Mouse (Mus musculus) MEL (cell line): ENCODE data around the gene Gli3. TPM values are rescaled to one million over a fixed set of nuclear protein-coding genes. Genes with fewer than 3 reads are reported as not detected.

ENCODE experiments used
- DNase-seq: peaks from one replicate; pipeline ENCODE4 v3.0.0; 2011; ENCODE audit warnings: low read depth, low spot score
- H3K27ac ChIP-seq: 2 replicates; pipeline ENCODE4 v1.5.1; 2012; ENCODE audit warnings: low read depth, mild to moderate bottlenecking, control low read depth, low read length, moderate library complexity; ENCODE audit not compliant: control insufficient read depth
- H3K27me3 ChIP-seq, 2 experiments: fragments of 150-350 bp in 1 of 2; sonication (generic) in 1 of 2; 2 replicates each; pipeline ENCODE4 v1.6.1; 2012; ENCODE audit warnings: low read length in 2 of 2, mild to moderate bottlenecking in 2 of 2, improper control_type of control experiment in 1 of 2, moderate library complexity in 1 of 2; ENCODE audit not compliant: insufficient read depth in 2 of 2, control insufficient read depth in 1 of 2
- H3K36me3 ChIP-seq, 2 experiments: 2 replicates each; pipeline ENCODE4 v1.6.1; 2012 to 2014; ENCODE audit warnings: low read length in 2 of 2, improper control_type of control experiment in 1 of 2, inconsistent platforms in 1 of 2, mild to moderate bottlenecking in 1 of 2; ENCODE audit not compliant: insufficient read depth in 2 of 2, control insufficient read depth in 1 of 2
- H3K4me1 ChIP-seq, 2 experiments: fragments of 150-350 bp in 1 of 2; sonication (generic) in 1 of 2; 2 replicates each; pipeline ENCODE4 v1.6.1; 2012; ENCODE audit warnings: low read length in 2 of 2, improper control_type of control experiment in 1 of 2, mild to moderate bottlenecking in 1 of 2; ENCODE audit not compliant: insufficient read depth in 2 of 2, control insufficient read depth in 1 of 2
- H3K4me3 ChIP-seq, 2 experiments: fragments of 150-350 bp in 1 of 2; sonication (generic) in 1 of 2; 2 replicates each; pipeline ENCODE4 v1.5.1; 2012; ENCODE audit warnings: low read depth in 2 of 2, low read length in 2 of 2, mild to moderate bottlenecking in 2 of 2, moderate library complexity in 2 of 2, control low read depth in 1 of 2, improper control_type of control experiment in 1 of 2; ENCODE audit not compliant: control insufficient read depth in 1 of 2, insufficient read depth in 1 of 2
- H3K79me2 ChIP-seq: 2 replicates; pipeline ENCODE4 v1.6.1; 2012; ENCODE audit warnings: mild to moderate bottlenecking, low read length, moderate library complexity; ENCODE audit not compliant: control insufficient read depth, poor library complexity, insufficient read depth
- H3K9ac ChIP-seq: 2 replicates; pipeline ENCODE4 v1.6.1; 2012; ENCODE audit warnings: low read depth, mild to moderate bottlenecking, control low read depth, low read length, moderate library complexity; ENCODE audit not compliant: control insufficient read depth, poor library complexity, severe bottlenecking
- H3K9me3 ChIP-seq: fragments of 150-350 bp; sonication (generic); replicated peaks from 2 replicates; pipeline ENCODE4 v1.6.1; 2012; ENCODE audit warnings: mild to moderate bottlenecking, low read length, improper control_type of control experiment, moderate library complexity; ENCODE audit not compliant: insufficient read depth
- CTCF ChIP-seq, 3 experiments: IDR thresholded peaks in 2 of 3; conservative IDR thresholded peaks in 1 of 3; 2 replicates each; pipeline ENCODE4 v1.5.1; 2011 to 2012; ENCODE audit warnings: low read length in 3 of 3, low read depth in 2 of 3, mild to moderate bottlenecking in 2 of 3, improper control_type of control experiment in 1 of 3, inconsistent platforms in 1 of 3, mixed read lengths in 1 of 3, moderate library complexity in 1 of 3; ENCODE audit not compliant: control insufficient read depth in 1 of 3, insufficient read depth in 1 of 3, poor library complexity in 1 of 3, severe bottlenecking in 1 of 3
- E2F4 ChIP-seq: IDR thresholded peaks from 2 replicates; pipeline ENCODE4 v1.6.1; 2011; ENCODE audit warnings: low read depth, low read length, improper control_type of control experiment, borderline replicate concordance
- GATA1 ChIP-seq: IDR thresholded peaks from 2 replicates; pipeline ENCODE4 v1.6.1; 2011; ENCODE audit warnings: low read depth, low read length, improper control_type of control experiment
- MAX ChIP-seq: IDR thresholded peaks from 2 replicates; pipeline ENCODE4 v1.6.1; 2011; ENCODE audit warnings: low read length, improper control_type of control experiment
- MAZ ChIP-seq: IDR thresholded peaks from 2 replicates; pipeline ENCODE4 v1.6.1; 2012; ENCODE audit warnings: low read depth, mild to moderate bottlenecking, inconsistent platforms, low read length, improper control_type of control experiment
- MXI1 ChIP-seq: IDR thresholded peaks from 2 replicates; pipeline ENCODE4 v1.6.1; 2011; ENCODE audit warnings: mild to moderate bottlenecking, low read depth, low read length, improper control_type of control experiment
- MYC ChIP-seq: IDR thresholded peaks from 2 replicates; pipeline ENCODE4 v1.6.1; 2011; ENCODE audit warnings: low read depth, mild to moderate bottlenecking, low read length, improper control_type of control experiment, moderate library complexity
- NRF1 ChIP-seq: IDR thresholded peaks from 2 replicates; pipeline ENCODE4 v1.6.1; 2014; ENCODE audit warnings: low read depth, mild to moderate bottlenecking, inconsistent platforms, low read length, improper control_type of control experiment, moderate library complexity; ENCODE audit not compliant: poor library complexity, insufficient read depth, severe bottlenecking
- POLR2AphosphoS2 ChIP-seq: IDR thresholded peaks from 2 replicates; pipeline ENCODE4 v1.6.1; 2011; ENCODE audit warnings: low read length, improper control_type of control experiment
- RAD21 ChIP-seq: IDR thresholded peaks from 2 replicates; pipeline ENCODE4 v1.6.1; 2011; ENCODE audit warnings: mild to moderate bottlenecking, low read depth, low read length, improper control_type of control experiment
- RCOR1 ChIP-seq: IDR thresholded peaks from 2 replicates; pipeline ENCODE4 v1.6.1; 2012; ENCODE audit warnings: low read depth, mild to moderate bottlenecking, inconsistent platforms, low read length, improper control_type of control experiment
- TAL1 ChIP-seq: IDR thresholded peaks from 2 replicates; pipeline ENCODE4 v1.6.1; 2012; ENCODE audit warnings: mild to moderate bottlenecking, inconsistent platforms, low read length, moderate library complexity, mixed read lengths
- TCF12 ChIP-seq: IDR thresholded peaks from 2 replicates; pipeline ENCODE4 v1.6.1; 2014; ENCODE audit warnings: low read depth, mild to moderate bottlenecking, inconsistent platforms, low read length, improper control_type of control experiment, moderate library complexity
- UBTF ChIP-seq: IDR thresholded peaks from 2 replicates; pipeline ENCODE4 v1.6.1; 2012; ENCODE audit warnings: low read depth, mild to moderate bottlenecking, inconsistent platforms, low read length, improper control_type of control experiment, moderate library complexity, borderline replicate concordance; ENCODE audit not compliant: insufficient read depth
- USF1 ChIP-seq: IDR thresholded peaks from 2 replicates; pipeline ENCODE4 v1.6.1; 2014; ENCODE audit warnings: low read depth, mild to moderate bottlenecking, inconsistent platforms, low read length, improper control_type of control experiment, moderate library complexity
- USF2 ChIP-seq, 2 experiments: IDR thresholded peaks; 2 replicates each; pipeline ENCODE4 v1.6.1; 2011 to 2012; ENCODE audit warnings: improper control_type of control experiment in 2 of 2, low read length in 2 of 2, borderline replicate concordance in 1 of 2, inconsistent platforms in 1 of 2, low read depth in 1 of 2, mild to moderate bottlenecking in 1 of 2; ENCODE audit not compliant: insufficient read depth in 1 of 2
- ZC3H11A ChIP-seq: IDR thresholded peaks from 2 replicates; pipeline ENCODE4 v1.6.1; 2012; ENCODE audit warnings: low read depth, mild to moderate bottlenecking, inconsistent platforms, low read length, improper control_type of control experiment
- ZNF384 ChIP-seq: IDR thresholded peaks from 2 replicates; pipeline ENCODE4 v1.6.1; 2012; ENCODE audit warnings: low read depth, mild to moderate bottlenecking, inconsistent platforms, low read length, improper control_type of control experiment
- polyA plus RNA-seq, 2 experiments: library from polyadenylated mRNA; stranded (reverse) in 1 of 2; unstranded in 1 of 2; fragments of >175 nt in 1 of 2; fragments of >200 nt in 1 of 2; gene quantifications; 2 replicates each; pipeline versions ENCODE4 v1.2.1 to v1.2.4; 2012; ENCODE audit warnings: low replicate concordance in 2 of 2, low read depth in 1 of 2; ENCODE audit not compliant: insufficient read length in 2 of 2, insufficient read depth in 1 of 2, missing spikeins in 1 of 2
- total RNA-seq: library from RNA; depleted of rRNA; stranded (reverse); fragments of 300-350 nt; gene quantifications from 2 replicates; pipeline ENCODE4 v1.2.3, GENCODE M21; 2012

Gene Gli3
- total and polyA plus RNA-seq, 3 experiments: not detected

DNA sequence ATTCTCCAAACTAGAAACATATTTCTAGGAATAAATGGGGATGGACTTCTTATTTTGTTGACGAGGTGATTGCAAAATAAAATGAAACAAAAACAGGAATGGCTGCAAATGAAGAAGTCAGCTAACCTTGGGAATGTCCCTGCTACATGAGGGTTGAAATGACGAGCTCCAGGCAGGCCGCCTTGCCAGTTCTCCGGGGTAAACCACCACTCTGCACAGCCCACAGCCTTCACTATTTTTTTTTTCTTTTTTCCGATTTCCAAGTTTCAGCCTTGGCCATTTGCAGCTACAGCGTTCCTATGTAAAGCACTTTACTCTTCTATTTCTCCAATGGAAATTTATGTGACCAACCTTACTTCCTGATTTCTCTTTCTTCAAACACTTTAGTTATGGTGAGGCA is 236.1 kb downstream of the Gli3 start:
- H3K4me1 ChIP-seq: no peaks in the 10 kb centered on the region
- H3K9me3 ChIP-seq: no peaks in the 10 kb centered on the region
- no peaks in the 10 kb centered on the region for H3K79me2 ChIP-seq
- H3K27ac ChIP-seq: no peak overlapping the region
- H3K36me3 ChIP-seq: no peaks in the 10 kb centered on the region
- TF ChIP-seq POLR2AphosphoS2: no peak
- no peak for TF ChIP-seq TAL1
- no peak for TF ChIP-seq MYC
- no peak for TF ChIP-seq USF2 (IDR thresholded peaks at IDR 0.05; ENCODE audit: borderline replicate concordance in 1 of 2, insufficient read depth in 1 of 2, low read depth in 1 of 2, low read length in 2 of 2)
- no peak for TF ChIP-seq MAX
- TF ChIP-seq TCF12: no peak
- TF ChIP-seq USF1: no peak
- TF ChIP-seq ZNF384: no peak
- TF ChIP-seq GATA1: no peak
- TF ChIP-seq MAZ: no peak
- TF ChIP-seq ZC3H11A: no peak
- no peak overlapping the region for H3K9ac ChIP-seq
- no peak for DNase-seq
- H3K27me3 ChIP-seq: no peaks in the 10 kb centered on the region
- H3K4me3 ChIP-seq: no peak overlapping the region

DNA sequence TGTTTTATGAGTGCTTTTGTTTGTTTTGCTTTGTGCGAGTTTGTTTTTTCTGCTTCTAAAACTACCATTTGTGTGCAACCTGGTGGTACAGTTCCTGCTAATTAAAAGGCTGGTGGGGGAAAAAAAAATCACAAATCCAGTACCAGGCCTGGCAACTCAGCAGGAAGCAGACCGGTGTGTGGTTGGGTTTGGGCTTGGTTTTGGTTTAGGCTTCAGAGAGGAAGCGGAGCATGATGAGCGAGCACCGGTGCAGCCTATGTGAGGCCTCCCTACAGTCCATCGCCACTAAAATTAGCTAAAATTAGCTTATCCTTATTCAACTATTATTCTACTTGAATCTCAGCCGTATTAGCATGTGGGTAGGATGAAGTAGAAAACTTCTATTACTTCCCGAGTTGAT is 241.6 kb downstream of the Gli3 start:
- Histone ChIP-seq H3K4me3 (no peak overlapping the region), H3K27me3 (no peaks in the 10 kb centered on the region), H3K9me3 (no peaks in the 10 kb centered on the region), H3K36me3 (no peaks in the 10 kb centered on the region), H3K27ac (no peak overlapping the region), H3K4me1 (no peaks in the 10 kb centered on the region), H3K79me2 (no peaks in the 10 kb centered on the region), H3K9ac (no peak overlapping the region)
- TF ChIP-seq E2F4 (no peak), NRF1 (no peak), GATA1 (no peak), RAD21 (no peak), UBTF (no peak), MAZ (no peak)
- no peak for DNase-seq

DNA sequence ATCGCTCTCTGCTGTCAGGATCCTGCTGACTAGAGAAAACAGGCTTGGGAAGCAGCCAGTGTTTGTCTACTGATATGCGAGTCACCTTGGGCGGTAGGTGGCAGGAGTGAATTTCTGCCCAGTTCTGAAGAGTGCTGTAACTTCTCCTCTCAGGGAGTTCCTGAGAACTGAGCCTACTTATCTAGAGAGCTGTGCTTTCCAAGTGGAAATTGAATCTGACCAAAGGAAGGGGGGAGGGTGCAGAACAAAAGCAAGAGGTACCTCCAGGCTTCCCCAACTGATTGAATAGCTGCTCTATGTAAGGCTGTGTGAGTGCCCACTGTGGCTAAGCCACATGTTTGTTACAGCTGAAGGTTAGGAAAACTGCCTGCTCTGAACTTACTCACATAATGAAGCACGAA is 244.4 kb downstream of the Gli3 start:
- TF ChIP-seq RCOR1 (no peak), CTCF (IDR thresholded peaks at IDR 0.05 in 2 of 3, conservative IDR thresholded peaks at IDR 0.05 in 1 of 3; ENCODE audit: control insufficient read depth in 1 of 3, insufficient read depth in 1 of 3, low read depth in 2 of 3, low read length in 3 of 3, poor library complexity in 1 of 3, severe bottlenecking in 1 of 3) (no peak), ZC3H11A (no peak), MXI1 (no peak)
- Histone ChIP-seq H3K4me1 (no peaks in the 10 kb centered on the region), H3K27me3 (no peaks in the 10 kb centered on the region), H3K4me3 (no peak overlapping the region), H3K36me3 (no peaks in the 10 kb centered on the region), H3K27ac (no peak overlapping the region), H3K9me3 (no peaks in the 10 kb centered on the region), H3K9ac (no peak overlapping the region), H3K79me2 (no peaks in the 10 kb centered on the region)
- no peak for DNase-seq
